Mouse (Mus musculus) gastrocnemius, postnatal 10 days (tissue): Measurements from ENCODE around the gene Frg2f1. TPM values are rescaled to one million over a fixed set of nuclear protein-coding genes. Genes with fewer than 3 reads are reported as not detected.
A peak's percentile ranks its signal among the peaks of the same experiment; 100 is the strongest.

Experiments
- DNase-seq: peaks from one replicate; pipeline ENCODE4 v3.0.0; 2021; ENCODE audit warnings: mixed read lengths
- total RNA-seq, 2 experiments: library from RNA; stranded (reverse); gene quantifications; 2 replicates each; pipeline ENCODE4 v1.2.3; 2021

Frg2f1 gene
- total RNA-seq, 2 experiments from 2014 or later: 6.8 to 7.8 TPM

DNA sequence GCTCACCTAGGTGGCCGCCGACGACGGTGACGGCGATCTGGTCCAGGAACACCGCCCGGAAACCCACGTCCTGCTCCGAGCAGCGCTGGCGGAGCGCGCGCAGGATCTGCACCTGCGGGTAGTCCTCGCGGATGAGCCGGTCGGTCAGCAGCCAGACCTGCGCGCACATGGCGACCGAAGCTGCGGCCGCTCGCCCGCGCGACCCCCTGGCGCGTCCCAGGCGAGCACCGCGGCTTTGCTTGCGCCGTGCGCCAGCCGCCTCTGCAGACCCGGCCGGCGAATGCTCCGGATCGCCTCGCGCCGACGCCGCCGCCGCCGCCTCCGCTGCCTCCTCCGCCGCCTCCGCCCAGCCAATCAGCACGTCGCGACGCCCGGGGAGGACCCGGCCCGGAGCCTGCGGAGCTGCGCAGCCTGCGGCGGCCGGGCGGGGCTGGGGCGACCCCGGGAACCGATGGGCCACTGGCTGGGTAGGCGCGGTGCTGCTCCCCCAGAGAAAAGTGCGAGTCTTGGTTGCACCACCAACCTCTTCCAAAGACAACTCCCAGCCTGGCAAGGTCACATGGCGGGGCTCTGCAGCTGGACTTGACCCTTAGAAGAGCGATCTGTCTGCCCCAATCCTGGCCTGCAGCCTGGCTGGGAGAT lies 46.9 kb downstream of the Frg2f1 start, which contains the start of gene Rimkla:
Gene Rimkla (minus strand): TSS at position 338 of the 642 bp plus-strand sequence.
- DNase-seq: peak; percentile 70

DNA sequence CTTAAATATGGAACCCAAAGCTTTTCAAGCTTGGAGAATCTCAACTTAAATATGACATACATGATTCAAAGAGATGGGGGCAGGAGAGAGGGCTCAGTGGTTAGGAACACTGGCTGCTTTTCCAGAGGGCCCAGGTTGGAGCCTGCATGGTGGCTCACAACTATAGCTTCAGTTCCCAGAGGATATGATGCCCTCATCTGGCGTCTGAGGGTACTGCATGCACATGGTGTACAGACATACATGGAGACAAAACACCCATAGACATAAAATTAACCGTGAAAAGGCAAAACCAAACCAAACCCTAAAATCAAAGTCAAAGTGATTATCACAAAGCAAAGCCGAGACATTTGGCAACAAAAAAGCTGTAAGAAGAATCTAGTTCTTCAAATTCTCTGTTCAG lies 48.5 kb downstream of the Frg2f1 start:
- DNase-seq: peak; percentile 32

DNA sequence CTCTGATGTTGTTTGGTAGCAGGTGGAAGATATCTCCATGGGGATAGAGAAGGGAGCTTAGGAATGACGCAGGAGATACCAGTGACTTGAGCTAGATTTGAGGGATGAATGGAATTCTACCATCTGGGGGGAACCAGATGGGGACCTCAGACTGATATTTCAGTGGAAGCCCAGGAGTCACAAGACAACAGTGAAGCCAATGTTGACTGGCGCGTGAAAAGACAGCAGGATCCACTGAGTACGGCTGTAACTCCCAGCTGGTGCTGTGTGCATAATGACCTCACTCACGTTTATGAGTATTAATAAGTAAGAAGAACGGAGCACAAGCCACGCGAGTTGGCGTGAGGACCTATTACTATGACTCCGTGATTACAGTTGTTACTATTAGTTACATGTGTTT lies 49.7 kb downstream of the Frg2f1 start:
- DNase-seq: no peak

DNA sequence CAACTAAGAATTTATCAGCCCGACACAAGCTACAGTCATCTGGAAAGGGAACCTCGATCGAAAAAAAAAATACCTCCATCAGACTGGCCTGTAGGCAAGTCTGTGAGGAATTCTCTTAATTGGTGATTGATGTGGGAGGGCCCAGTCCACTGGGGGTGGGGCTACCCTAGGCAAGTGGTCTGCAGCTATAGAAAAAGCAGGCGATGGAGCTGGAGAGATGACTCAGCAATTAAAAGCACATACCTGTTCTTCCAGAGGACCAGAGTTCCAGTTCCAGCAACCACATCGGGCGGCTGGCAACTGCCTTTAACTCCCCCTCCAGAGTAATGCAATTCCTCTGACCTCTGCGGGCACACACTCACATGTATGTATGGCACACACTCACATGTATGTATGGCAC lies 54.4 kb downstream of the Frg2f1 start:
- no peak for DNase-seq

DNA sequence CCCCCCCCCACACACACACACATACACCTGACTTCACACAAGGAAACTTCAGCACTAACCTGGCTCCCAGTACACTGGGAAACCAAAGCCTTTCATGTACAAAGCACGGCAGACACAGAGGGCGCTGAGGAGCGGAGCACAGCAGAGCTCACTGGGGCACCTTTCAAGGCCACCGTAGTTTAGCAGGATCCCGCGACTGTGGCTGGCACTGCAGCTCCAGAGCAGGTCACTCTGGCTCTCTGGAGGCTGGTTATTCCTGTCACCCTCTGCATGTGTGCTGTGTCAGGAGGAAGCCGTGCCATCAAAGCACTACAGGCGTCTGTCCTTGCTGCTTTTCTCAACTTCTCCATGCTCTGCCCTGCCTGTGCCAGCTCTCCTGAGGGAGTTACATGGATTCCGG lies 56.3 kb downstream of the Frg2f1 start:
- no peak for DNase-seq

Other genes starting within 250 kb of the Frg2f1 start
- 100 to 1,000 TPM; 547 to 553 TPM for gene Ybx1, start 244.9 kb downstream of the Frg2f1 start, total RNA-seq
- 10 to 100 TPM; 15.2 to 15.4 TPM for gene Ppih, start 219.0 kb downstream of the Frg2f1 start, total RNA-seq
- under 1 TPM; 0.21 to 0.56 TPM for gene Ccdc30, start 124.0 kb downstream of the Frg2f1 start, total RNA-seq
- gene Ppcs, start 117.1 kb downstream of the Frg2f1 start, total RNA-seq: 1 to 10 TPM; 3.8 to 5.5 TPM
- gene Zmynd12, start 116.7 kb downstream of the Frg2f1 start, total RNA-seq: not detected
- gene Rimkla, start 46.9 kb downstream of the Frg2f1 start, total RNA-seq: under 1 TPM; 0.41 to 0.47 TPM
- gene Foxj3, start 2.5 kb downstream of the Frg2f1 start, total RNA-seq: 10 to 100 TPM; 32.1 to 38.2 TPM
- not detected for gene Guca2a, start 98.2 kb upstream of the Frg2f1 start, total RNA-seq
- gene Guca2b, start 119.4 kb upstream of the Frg2f1 start, total RNA-seq: not detected
- 1 to 10 TPM; 3.5 to 3.9 TPM for gene Hivep3, start 194.3 kb upstream of the Frg2f1 start, total RNA-seq